8 mouse cellular contexts compared by ENCODE assay signal in genomic region chr13:120313584-120313983, GRCm38 (mm10). TPM values are rescaled to one million over a fixed set of nuclear protein-coding genes. Genes with fewer than 3 reads are reported as not detected.
DNase-seq lines count a peak whose midpoint lies in the region; ATAC-seq and TF ChIP-seq lines count a peak whose summit lies in the region.
"Had no signal": no experiment of that assay in that cellular context is flagged by ENCODE, and none has a peak within 500 bp of the region (broad histone marks: within the 10 kb centered on the region; RNA-seq: fewer than 3 reads in every experiment).

No protein-coding gene starts in this region.

- H3K27ac ChIP-seq in liver, adult 2 months (replicated peaks; ENCODE audit: insufficient read depth, low read depth, low read length), result no peak overlapping the region
- H3K27ac ChIP-seq in liver, embryonic 11.5 days (ENCODE audit: low read depth, low read length), result no peak overlapping the region
- no peak overlapping the region for H3K27ac ChIP-seq in embryonic facial prominence, embryonic 14.5 days (replicated peaks; ENCODE audit: low read depth, low read length)
- H3K27ac ChIP-seq: liver, embryonic 15.5 days had no signal

- H3K9me3 ChIP-seq in liver, embryonic 11.5 days (ENCODE audit: control insufficient read depth, low read length), result no peaks in the 10 kb centered on the region
- H3K9me3 ChIP-seq in embryonic facial prominence, embryonic 14.5 days (ENCODE audit: control insufficient read depth, low read length), result no peaks in the 10 kb centered on the region
- H3K9me3 ChIP-seq: liver, embryonic 15.5 days had no signal

- H3K36me3 ChIP-seq in liver, adult 2 months (ENCODE audit: control insufficient read depth, insufficient read depth, low read length), result no peaks in the 10 kb centered on the region
- H3K36me3 ChIP-seq in liver, embryonic 11.5 days (ENCODE audit: control insufficient read depth, insufficient read depth, low read length), result no peaks in the 10 kb centered on the region
- H3K36me3 ChIP-seq in embryonic facial prominence, embryonic 14.5 days (ENCODE audit: control insufficient read depth, insufficient read depth, low read length), result no peaks in the 10 kb centered on the region
- H3K36me3 ChIP-seq: liver, embryonic 15.5 days had no signal

- intact Hi-C loops in left cerebral cortex, postnatal 14 days (cut with DNase I), result no loop called here

- H3K4me2 ChIP-seq in liver, embryonic 11.5 days, result no peak overlapping the region
- H3K4me2 ChIP-seq in embryonic facial prominence, embryonic 14.5 days (ENCODE audit: low read depth, low read length), result peak overlapping the region; percentile 15; the same call in 1 of the 2 replicates
- H3K4me2 ChIP-seq: liver, embryonic 15.5 days had no signal

- H3K9ac ChIP-seq in liver, adult 2 months (ENCODE audit: low read depth, low read length), result no peak overlapping the region
- H3K9ac ChIP-seq in liver, embryonic 11.5 days (ENCODE audit: low read depth, low read length), result no peak overlapping the region
- H3K9ac ChIP-seq in embryonic facial prominence, embryonic 14.5 days (ENCODE audit: low read depth, low read length), result no peak overlapping the region
- H3K9ac ChIP-seq: liver, embryonic 15.5 days had no signal

- H3K4me1 ChIP-seq in liver, adult 2 months (ENCODE audit: control insufficient read depth, insufficient read depth, low read length), result no peaks in the 10 kb centered on the region
- H3K4me1 ChIP-seq in liver, embryonic 11.5 days (replicated peaks; ENCODE audit: control insufficient read depth, insufficient read depth, low read length), result no peaks in the 10 kb centered on the region
- no peaks in the 10 kb centered on the region for H3K4me1 ChIP-seq in embryonic facial prominence, embryonic 14.5 days (ENCODE audit: control insufficient read depth, insufficient read depth, low read length)
- H3K4me1 ChIP-seq: liver, embryonic 15.5 days had no signal

- H3K79me2 ChIP-seq in liver, adult 2 months (ENCODE audit: control insufficient read depth, insufficient read depth, low read length), result no peaks in the 10 kb centered on the region

- TF ChIP-seq POLR2A in liver, adult 2 months (IDR thresholded peaks at IDR 0.05; ENCODE audit: extremely low read depth, insufficient read depth, low read length), result no peak

- peak; percentile 46; the same call in 1 of the 2 replicates for TF ChIP-seq CTCF in liver, adult 2 months (IDR thresholded peaks at IDR 0.05; ENCODE audit: low read depth, low read length)

- H3K4me3 ChIP-seq in liver, adult 2 months (ENCODE audit: insufficient read depth, low read depth, low read length), result no peak overlapping the region
- H3K4me3 ChIP-seq in liver, embryonic 11.5 days (ENCODE audit: low read depth, low read length), result no peak overlapping the region
- no peak overlapping the region for H3K4me3 ChIP-seq in embryonic facial prominence, embryonic 14.5 days (ENCODE audit: low read depth, low read length)
- H3K4me3 ChIP-seq: liver, embryonic 15.5 days had no signal

- no peaks in the 10 kb centered on the region for H3K27me3 ChIP-seq in liver, adult 2 months (ENCODE audit: control insufficient read depth, insufficient read depth, low read length)
- no peaks in the 10 kb centered on the region for H3K27me3 ChIP-seq in liver, embryonic 11.5 days (replicated peaks; ENCODE audit: control insufficient read depth, insufficient read depth, low read length)
- H3K27me3 ChIP-seq in embryonic facial prominence, embryonic 14.5 days (replicated peaks; ENCODE audit: control insufficient read depth, insufficient read depth, low read length), result no peaks in the 10 kb centered on the region
- H3K27me3 ChIP-seq: liver, embryonic 15.5 days had no signal

- no peak for ATAC-seq in liver, embryonic 11.5 days (replicated peaks; ENCODE audit: low FRiP score)
- ATAC-seq in embryonic facial prominence, embryonic 14.5 days (ENCODE audit: low read depth), result no peak

- DNase-seq in liver, adult 2 months (ENCODE audit: extremely low read depth, low read depth, low spot score), result no peak
- DNase-seq in liver, embryonic 11.5 days (ENCODE audit: low spot score), result no peak
- DNase-seq in T-cell, adult 2 months (ENCODE audit: low spot score), result peak; percentile 19
- DNase-seq in embryonic facial prominence, embryonic 14.5 days (ENCODE audit: low spot score), result peak; percentile 5
- peak; percentile 5 for DNase-seq in retina, postnatal 1 day
- no peak for DNase-seq in left cerebral cortex, postnatal 14 days (ENCODE audit: low spot score in 2 of 2)
- no peak for DNase-seq in cerebellum, adult 18-20 months

- 36% methylated on average over 14 of the region's 14 CpGs for WGBS in liver, adult 2 months
- WGBS in liver, embryonic 11.5 days, result 37% methylated on average over 14 of the region's 14 CpGs
- 41% methylated on average over 14 of the region's 14 CpGs for WGBS in embryonic facial prominence, embryonic 14.5 days

RNA-seq across cellular contexts. Expression of gene Tcstv3, which starts 3.1 kb away (rescaled TPM):
- total RNA-seq in liver, adult 2 months (2014; rRNA removed), result not detected in 2 replicates
- polyA plus RNA-seq in liver, adult 2 months (2012; rRNA removed), result not detected in 2 replicates
- polyA plus RNA-seq in liver, embryonic 11.5 days (2014; fragmentation: Nextera tagmentation; extraction: Ambion mirVana), result not detected in 2 replicates
- polyA plus RNA-seq in embryonic facial prominence, embryonic 14.5 days (2014; fragmentation: Nextera tagmentation; extraction: Ambion mirVana), result not detected in 2 replicates
- total RNA-seq in left cerebral cortex, postnatal 14 days (2021), result not detected
- polyA plus RNA-seq: liver, embryonic 15.5 days had no signal

RNA-seq across cellular contexts. Expression of gene BC147527, which starts 13.4 kb away (rescaled TPM):
- 0.18 and 0.47 TPM in 2 replicates for total RNA-seq in liver, adult 2 months (2014; rRNA removed)
- not detected in 2 replicates for polyA plus RNA-seq in liver, adult 2 months (2012; rRNA removed)
- 0.22 and 0.40 TPM in 2 replicates for polyA plus RNA-seq in liver, embryonic 11.5 days (2014; fragmentation: Nextera tagmentation; extraction: Ambion mirVana)
- polyA plus RNA-seq in embryonic facial prominence, embryonic 14.5 days (2014; fragmentation: Nextera tagmentation; extraction: Ambion mirVana), result 0.28 TPM in 1 of 2 replicates, not detected in the other
- not detected for total RNA-seq in left cerebral cortex, postnatal 14 days (2021)

RNA-seq across cellular contexts. Expression of gene AF067061, which starts 50.7 kb away (rescaled TPM):
- total RNA-seq in liver, adult 2 months (2014; rRNA removed), result 0.27 TPM in 1 of 2 replicates, not detected in the other
- polyA plus RNA-seq in liver, adult 2 months (2012; rRNA removed), result not detected in 2 replicates
- polyA plus RNA-seq in liver, embryonic 11.5 days (2014; fragmentation: Nextera tagmentation; extraction: Ambion mirVana), result not detected in 2 replicates
- polyA plus RNA-seq in embryonic facial prominence, embryonic 14.5 days (2014; fragmentation: Nextera tagmentation; extraction: Ambion mirVana), result not detected in 2 replicates
- total RNA-seq in left cerebral cortex, postnatal 14 days (2021), result not detected
- polyA plus RNA-seq: liver, embryonic 15.5 days had no signal

Comparison
In these comparisons a context has a peak if more than half of its experiments do, and no peak if none do; other contexts are left out.
1. DNase-seq: peak in T-cell, adult 2 months (single experiment), embryonic facial prominence, embryonic 14.5 days (single experiment) and retina, postnatal 1 day (single experiment); none in liver, adult 2 months (single experiment), liver, embryonic 11.5 days (single experiment), left cerebral cortex, postnatal 14 days (0 of 2) and cerebellum, adult 18-20 months (0 of 2).